Mouse (Mus musculus) small intestine, adult 2 months (tissue): Measurements from ENCODE around the gene Zbtb40. TPM values are rescaled to one million over a fixed set of nuclear protein-coding genes. Genes with fewer than 3 reads are reported as not detected.

Source experiments
- H3K27ac ChIP-seq: fragments of 200-500 bp; 2 replicates; pipeline ENCODE4 v1.5.1; 2012; ENCODE audit warnings: low read depth, low read length, control low read depth, inconsistent platforms; ENCODE audit not compliant: insufficient read depth
- H3K27me3 ChIP-seq: fragments of 200-500 bp; 2 replicates; pipeline ENCODE4 v1.6.1; 2012; ENCODE audit warnings: mild to moderate bottlenecking, moderate library complexity, low read length, inconsistent platforms; ENCODE audit not compliant: control insufficient read depth, insufficient read depth
- H3K36me3 ChIP-seq: fragments of 200-500 bp; 2 replicates; pipeline ENCODE4 v1.6.1; 2012; ENCODE audit warnings: mild to moderate bottlenecking, low read length, control low read depth, inconsistent platforms; ENCODE audit not compliant: control insufficient read depth, insufficient read depth
- H3K4me1 ChIP-seq: fragments of 200-500 bp; 2 replicates; pipeline ENCODE4 v1.6.1; 2012; ENCODE audit warnings: low read length, inconsistent platforms, mixed read lengths; ENCODE audit not compliant: control insufficient read depth, insufficient read depth, insufficient read length
- H3K4me3 ChIP-seq: fragments of 200-500 bp; 2 replicates; pipeline ENCODE4 v1.5.1; 2012; ENCODE audit warnings: low read depth, mild to moderate bottlenecking, control low read depth, inconsistent platforms, low read length, moderate library complexity
- CTCF ChIP-seq: fragments of 200-500 bp; IDR thresholded peaks from 2 replicates; pipeline ENCODE4 v1.5.1; 2012; ENCODE audit warnings: low read depth, mild to moderate bottlenecking, control low read depth, inconsistent platforms, low read length, moderate library complexity, mixed read lengths; ENCODE audit not compliant: insufficient replicate concordance, insufficient read length; ENCODE audit errors: extremely low read depth
- POLR2A ChIP-seq: fragments of 200-500 bp; IDR thresholded peaks from 2 replicates; pipeline ENCODE4 v1.6.1; 2012; ENCODE audit warnings: low read depth, mild to moderate bottlenecking, control low read depth, inconsistent platforms, low read length, moderate library complexity
- WGBS: fragments of 180-500 bp; shearing (Covaris S2); methylation state at CpG from one replicate; pipeline ENCODE4 v1.1.7; 2018; 5-methylcytosine and 5-hydroxymethylcytosine counted together
- polyA plus RNA-seq: library from polyadenylated mRNA; depleted of rRNA; stranded (reverse); fragments of >200 nt; gene quantifications from 2 replicates; pipeline ENCODE4 v1.2.3, GENCODE M21; 2012

The Zbtb40 gene
- polyA plus RNA-seq, 1 experiment = 9.0 TPM

DNA sequence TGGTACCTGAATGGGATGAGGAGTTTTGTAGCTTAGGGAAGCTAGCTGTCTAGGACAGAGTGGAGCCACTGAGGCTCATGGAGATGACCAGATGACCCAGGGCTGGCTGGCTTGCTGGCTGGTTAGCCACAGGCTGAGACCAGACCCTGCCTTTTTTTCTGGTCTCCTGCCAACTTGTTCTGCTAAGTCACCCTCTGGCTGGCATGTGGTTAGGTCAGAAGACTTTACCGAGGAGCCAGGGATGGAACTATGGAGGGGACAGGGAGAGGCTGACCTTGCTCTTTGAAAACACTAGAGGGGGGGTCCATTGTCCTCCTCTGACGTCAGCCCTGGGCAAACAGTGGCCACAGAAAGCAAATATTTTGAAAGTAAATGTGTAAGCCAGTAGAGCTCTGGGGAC, 28.6 kb upstream of the Zbtb40 start:
- Histone ChIP-seq H3K36me3 (no peaks in the 10 kb centered on the region), H3K4me3 (no peak overlapping the region), H3K27me3 (0 out of 2 replicates have a peak, but pooled peaks cover 3% of the 10 kb centered on the region), H3K4me1 (no peaks in the 10 kb centered on the region), H3K27ac (no peak overlapping the region)
- no peak for TF ChIP-seq POLR2A
- TF ChIP-seq CTCF = no peak
- WGBS = 7% methylated on average over 2 of the region's 2 CpGs

DNA sequence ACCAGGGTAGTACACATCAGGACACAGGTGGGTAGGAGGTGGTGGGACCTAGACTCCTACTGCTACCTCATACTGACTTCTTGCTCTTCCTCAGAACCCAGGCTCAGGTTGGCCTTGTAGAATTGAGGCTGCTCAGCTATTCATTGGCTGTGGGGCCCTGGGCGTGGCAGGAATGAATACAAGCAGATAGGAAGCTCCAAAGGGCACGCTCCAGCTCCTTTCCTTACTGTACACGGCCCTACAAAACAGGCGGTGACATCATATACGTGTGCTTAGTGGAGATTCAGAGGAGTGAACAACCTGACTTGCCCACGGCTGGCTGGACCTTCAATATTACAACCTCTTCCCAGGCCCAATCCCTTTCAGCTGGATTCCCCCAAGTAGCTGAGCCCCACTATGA, 22.6 kb upstream of the Zbtb40 start:
- no peak overlapping the region for H3K4me3 ChIP-seq
- no peaks in the 10 kb centered on the region for H3K36me3 ChIP-seq
- no peaks in the 10 kb centered on the region for H3K27me3 ChIP-seq
- peaks cover 5% of the 10 kb centered on the region; the same call in 1 of the 2 replicates for H3K4me1 ChIP-seq
- no peak overlapping the region for H3K27ac ChIP-seq
- 36% methylated on average over 6 of the region's 6 CpGs for WGBS
- TF ChIP-seq CTCF (no peak), POLR2A (no peak)

DNA sequence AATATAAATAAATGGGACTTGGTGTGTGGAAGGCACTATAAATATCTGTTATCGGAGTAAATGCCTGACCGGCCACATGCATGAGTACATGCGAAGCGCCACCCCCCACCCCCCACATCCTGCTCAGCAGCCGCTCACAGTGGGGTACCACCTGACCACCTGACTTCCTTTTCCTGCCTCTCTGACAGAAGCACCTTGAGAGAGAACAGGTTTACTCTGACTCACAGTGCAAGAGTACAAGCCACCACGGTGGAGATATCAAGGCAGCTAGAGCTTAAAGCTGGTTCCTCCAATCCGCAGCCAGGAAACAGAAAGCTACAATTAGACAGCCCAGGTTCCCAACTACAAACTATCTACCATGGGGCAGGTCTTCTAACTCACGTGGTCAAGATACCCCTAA, 19.9 kb upstream of the Zbtb40 start:
- WGBS = 25% methylated on average over 8 of the region's 8 CpGs
- peaks cover 5% of the 10 kb centered on the region; the same call in 1 of the 2 replicates for H3K4me1 ChIP-seq
- H3K4me3 ChIP-seq = no peak overlapping the region
- no peaks in the 10 kb centered on the region; the same call in 1 of the 2 replicates for H3K27me3 ChIP-seq
- TF ChIP-seq CTCF (no peak), POLR2A (no peak)
- H3K36me3 ChIP-seq = no peaks in the 10 kb centered on the region
- H3K27ac ChIP-seq = no peak overlapping the region

DNA sequence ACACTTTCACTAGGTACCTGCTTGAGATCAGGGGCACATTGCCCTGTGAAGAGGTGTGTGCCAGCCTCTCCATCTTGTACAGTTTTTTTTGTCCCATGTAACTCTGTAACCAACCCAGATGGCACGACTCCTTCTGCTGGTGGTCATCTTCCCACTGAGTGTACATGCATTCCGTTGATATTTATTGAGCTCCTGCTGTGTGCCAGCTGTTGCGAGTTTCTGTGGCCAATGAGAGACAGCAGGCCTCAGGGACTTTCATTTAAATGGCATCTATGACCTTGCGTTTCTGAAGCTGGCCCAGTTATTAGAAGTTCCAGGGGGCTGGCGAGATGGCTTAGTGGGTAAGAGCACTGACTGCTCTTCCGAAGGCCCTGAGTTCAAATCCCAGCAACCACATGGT, 17.2 kb upstream of the Zbtb40 start:
- no peak for TF ChIP-seq POLR2A
- TF ChIP-seq CTCF = no peak

DNA sequence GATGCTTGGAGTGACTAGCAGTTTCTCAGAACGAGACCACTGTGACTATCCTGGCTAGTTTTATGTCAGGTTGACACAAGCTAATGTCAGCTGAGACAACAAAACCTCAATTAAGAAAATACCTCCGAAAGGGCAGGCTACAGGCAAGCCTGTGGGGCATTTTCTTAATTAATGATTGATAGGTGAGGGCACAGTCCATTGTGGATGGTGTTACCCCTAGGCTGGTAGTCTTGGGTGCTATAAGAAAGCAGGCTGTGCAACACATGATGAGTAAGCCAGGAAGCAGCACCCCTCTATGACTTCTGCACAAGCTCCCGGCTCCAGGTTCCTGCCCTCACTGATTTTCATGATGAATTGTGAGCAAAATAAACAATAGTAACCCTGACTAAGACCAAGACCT, 6.3 kb upstream of the Zbtb40 start:
- H3K36me3 ChIP-seq = no peaks in the 10 kb centered on the region
- 25% methylated on average over 3 of the region's 3 CpGs for WGBS
- no peak for TF ChIP-seq POLR2A
- no peak for TF ChIP-seq CTCF
- 0 out of 2 replicates have a peak, but pooled peaks cover 5% of the 10 kb centered on the region for H3K27me3 ChIP-seq
- no peaks in the 10 kb centered on the region for H3K4me1 ChIP-seq
- H3K27ac ChIP-seq = no peak overlapping the region
- no peak overlapping the region for H3K4me3 ChIP-seq

More for the DNA sequence above, 17.2 kb upstream of the Zbtb40 start:
- Histone ChIP-seq H3K27ac (no peak overlapping the region), H3K4me3 (no peak overlapping the region), H3K36me3 (no peaks in the 10 kb centered on the region), H3K27me3 (no peaks in the 10 kb centered on the region; the same call in 1 of the 2 replicates), H3K4me1 (peaks cover 2% of the 10 kb centered on the region; the same call in 1 of the 2 replicates)
- 81% methylated on average over 6 of the region's 6 CpGs for WGBS

DNA sequence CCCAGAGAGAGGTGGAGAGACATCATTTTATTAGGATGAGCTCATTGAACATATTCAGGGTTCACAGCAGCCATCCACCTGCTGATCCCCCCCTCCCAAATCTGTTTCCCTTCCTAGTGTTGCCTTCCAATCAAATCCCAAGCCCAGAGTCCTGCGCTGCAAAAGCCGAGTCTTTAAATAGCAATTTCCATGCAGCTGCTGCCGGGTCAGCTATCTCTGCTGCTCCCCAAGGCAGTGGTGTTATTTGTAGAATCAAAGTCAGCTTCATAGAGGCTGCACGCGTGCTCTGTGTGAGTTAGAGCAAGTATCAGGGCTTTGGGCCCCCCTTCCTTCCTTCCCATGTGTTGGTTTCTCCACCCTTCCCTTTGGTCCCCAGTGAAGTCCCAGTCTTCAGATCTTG, 5.2 kb upstream of the Zbtb40 start:
- peaks cover 4% of the 10 kb centered on the region; the same call in 1 of the 2 replicates for H3K4me1 ChIP-seq
- 75% methylated on average over 5 of the region's 5 CpGs for WGBS
- H3K36me3 ChIP-seq = no peaks in the 10 kb centered on the region
- H3K27me3 ChIP-seq = 0 out of 2 replicates have a peak, but pooled peaks cover 5% of the 10 kb centered on the region
- no peak overlapping the region for H3K27ac ChIP-seq
- H3K4me3 ChIP-seq = no peak overlapping the region
- TF ChIP-seq CTCF (no peak), POLR2A (no peak)

DNA sequence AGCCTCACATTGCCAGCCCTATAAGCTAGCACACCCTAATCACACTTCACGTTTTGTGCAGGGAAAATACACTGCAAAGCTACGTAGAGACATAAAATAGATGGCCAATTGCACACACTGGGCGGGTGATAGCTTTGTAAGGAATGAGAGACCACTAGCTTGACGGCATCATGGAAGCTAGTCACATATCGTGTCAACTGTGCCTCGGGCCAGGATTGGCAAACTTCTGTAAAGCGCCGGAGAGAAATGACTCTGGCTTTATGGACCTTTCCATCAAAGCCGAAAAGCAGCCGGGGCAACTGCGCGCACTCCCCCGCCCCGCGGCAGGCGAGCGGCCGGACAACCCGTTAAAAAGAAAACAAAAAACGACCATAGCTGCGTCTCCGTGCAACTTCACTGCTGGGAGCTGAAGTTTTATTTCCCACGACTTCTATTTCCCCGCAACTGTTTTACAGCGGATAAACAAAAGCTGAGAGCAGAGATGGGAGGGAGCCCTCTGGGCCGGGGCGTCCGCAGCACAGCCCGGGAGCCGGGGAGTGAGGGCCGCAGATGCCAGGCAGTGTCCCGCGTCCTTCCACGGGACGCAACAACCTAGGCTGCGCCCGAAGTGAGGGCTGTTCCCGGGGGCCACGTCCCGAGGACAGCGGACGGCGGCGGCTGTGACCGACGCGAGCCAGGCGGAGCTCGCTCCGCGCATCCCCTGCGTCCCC, 606 bp downstream of the Zbtb40 start:
- H3K4me3 ChIP-seq = peak overlapping the region; percentile 94
- under 1% methylated on average over 52 of the region's 52 CpGs for WGBS
- H3K36me3 ChIP-seq = no peaks in the 10 kb centered on the region
- 0 out of 2 replicates have a peak, but pooled peaks cover 5% of the 10 kb centered on the region for H3K27me3 ChIP-seq
- peak overlapping the region; percentile 20; the same call in 1 of the 2 replicates for H3K27ac ChIP-seq
- TF ChIP-seq CTCF = no peak
- no peak for TF ChIP-seq POLR2A
- peaks cover 8% of the 10 kb centered on the region; the same call in 1 of the 2 replicates for H3K4me1 ChIP-seq

DNA sequence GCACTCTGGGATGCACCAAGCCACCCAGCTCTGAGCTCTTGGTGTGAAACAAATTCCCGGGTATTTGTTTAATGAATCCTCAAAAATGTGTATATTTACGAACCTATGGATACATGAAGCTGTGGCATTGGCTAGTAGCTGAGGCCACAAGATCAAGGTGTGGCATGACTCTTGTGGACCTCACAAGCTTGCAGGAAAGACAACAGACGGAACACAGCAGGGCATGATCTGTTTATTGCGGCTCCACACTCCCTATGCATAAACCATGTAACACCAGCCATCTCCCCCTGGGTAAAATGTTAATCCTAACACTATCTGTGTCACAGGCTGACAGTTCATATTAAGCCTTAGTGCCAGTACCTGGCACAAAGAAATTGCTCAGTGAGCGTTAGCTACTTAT, 2.5 kb downstream of the Zbtb40 start:
- peaks cover 10% of the 10 kb centered on the region for H3K4me1 ChIP-seq
- no peaks in the 10 kb centered on the region for H3K36me3 ChIP-seq
- 92% methylated on average over 5 of the region's 5 CpGs for WGBS
- H3K4me3 ChIP-seq = no peak overlapping the region
- H3K27ac ChIP-seq = no peak overlapping the region
- no peaks in the 10 kb centered on the region for H3K27me3 ChIP-seq
- TF ChIP-seq POLR2A = no peak
- TF ChIP-seq CTCF = no peak
